Mouse (Mus musculus): ENCODE measurements around the gene Ino80b. TPM values are rescaled to one million over a fixed set of nuclear protein-coding genes. Genes with fewer than 3 reads are reported as not detected.

Gene Ino80b
- polyA plus RNA-seq, 1 experiment, result 8.7 TPM

Other genes with a start within 250 kb of the Ino80b start
- gene Sema4f, start 185.7 kb downstream of the Ino80b start, polyA plus RNA-seq (2012; ENCODE audit: insufficient read depth, insufficient read length, missing spikeins), result not detected in 2 replicates
- gene M1ap, start 178.5 kb downstream of the Ino80b start, polyA plus RNA-seq (2012; ENCODE audit: insufficient read depth, insufficient read length, missing spikeins), result not detected in 2 replicates
- gene Dok1, start 92.0 kb downstream of the Ino80b start, polyA plus RNA-seq (2012; ENCODE audit: insufficient read depth, insufficient read length, missing spikeins), result 1.3 and 1.5 TPM in 2 replicates
- gene Loxl3, start 91.3 kb downstream of the Ino80b start, polyA plus RNA-seq (2012; ENCODE audit: insufficient read depth, insufficient read length, missing spikeins), result 0.63 and 1.6 TPM in 2 replicates
- 78.0 and 97.2 TPM in 2 replicates for gene Aup1, start 70.9 kb downstream of the Ino80b start, polyA plus RNA-seq (2012; ENCODE audit: insufficient read depth, insufficient read length, missing spikeins)
- 42.8 and 48.9 TPM in 2 replicates for gene Htra2, start 70.2 kb downstream of the Ino80b start, polyA plus RNA-seq (2012; ENCODE audit: insufficient read depth, insufficient read length, missing spikeins)
- 0.79 TPM in 1 of 2 replicates, not detected in the other for gene Dqx1, start 67.6 kb downstream of the Ino80b start, polyA plus RNA-seq (2012; ENCODE audit: insufficient read depth, insufficient read length, missing spikeins)
- not detected in 2 replicates for gene Tlx2, start 55.1 kb downstream of the Ino80b start, polyA plus RNA-seq (2012; ENCODE audit: insufficient read depth, insufficient read length, missing spikeins)
- gene Pcgf1, start 47.6 kb downstream of the Ino80b start, polyA plus RNA-seq (2012; ENCODE audit: insufficient read depth, insufficient read length, missing spikeins), result 16.5 and 22.5 TPM in 2 replicates
- gene Lbx2, start 39.1 kb downstream of the Ino80b start, polyA plus RNA-seq (2012; ENCODE audit: insufficient read depth, insufficient read length, missing spikeins), result not detected in 2 replicates
- not detected in 2 replicates for gene Ccdc142, start 23.8 kb downstream of the Ino80b start, polyA plus RNA-seq (2012; ENCODE audit: insufficient read depth, insufficient read length, missing spikeins)
- gene Gm42688, start 23.8 kb downstream of the Ino80b start, polyA plus RNA-seq (2012; ENCODE audit: insufficient read depth, insufficient read length, missing spikeins), result not detected in 2 replicates
- gene Mrpl53, start 16.4 kb downstream of the Ino80b start, polyA plus RNA-seq (2012; ENCODE audit: insufficient read depth, insufficient read length, missing spikeins), result 172 and 202 TPM in 2 replicates
- gene Mogs, start 9.9 kb downstream of the Ino80b start, polyA plus RNA-seq (2012; ENCODE audit: insufficient read depth, insufficient read length, missing spikeins), result 6.0 and 6.2 TPM in 2 replicates
- 62.1 and 70.3 TPM in 2 replicates for gene Wbp1, start 3.9 kb downstream of the Ino80b start, polyA plus RNA-seq (2012; ENCODE audit: insufficient read depth, insufficient read length, missing spikeins)
- gene Rtkn, start 10.0 kb upstream of the Ino80b start, polyA plus RNA-seq (2012; ENCODE audit: insufficient read depth, insufficient read length, missing spikeins), result 4.5 and 7.1 TPM in 2 replicates
- not detected in 2 replicates for gene Wdr54, start 31.0 kb upstream of the Ino80b start, polyA plus RNA-seq (2012; ENCODE audit: insufficient read depth, insufficient read length, missing spikeins)
- not detected in 2 replicates for gene 1700003E16Rik, start 31.0 kb upstream of the Ino80b start, polyA plus RNA-seq (2012; ENCODE audit: insufficient read depth, insufficient read length, missing spikeins)
- 31.0 and 31.2 TPM in 2 replicates for gene Dctn1, start 40.5 kb upstream of the Ino80b start, polyA plus RNA-seq (2012; ENCODE audit: insufficient read depth, insufficient read length, missing spikeins)
- not detected in 2 replicates for gene Slc4a5, start 94.4 kb upstream of the Ino80b start, polyA plus RNA-seq (2012; ENCODE audit: insufficient read depth, insufficient read length, missing spikeins)
- gene Mthfd2, start 200.5 kb upstream of the Ino80b start, polyA plus RNA-seq (2012; ENCODE audit: insufficient read depth, insufficient read length, missing spikeins), result 5.2 and 7.4 TPM in 2 replicates
- gene Mob1a, start 200.6 kb upstream of the Ino80b start, polyA plus RNA-seq (2012; ENCODE audit: insufficient read depth, insufficient read length, missing spikeins), result 38.1 and 43.1 TPM in 2 replicates
- gene Bola3, start 223.7 kb upstream of the Ino80b start, polyA plus RNA-seq (2012; ENCODE audit: insufficient read depth, insufficient read length, missing spikeins), result 671 and 946 TPM in 2 replicates